Comparison of ENCODE assay signal across 12 mouse cellular contexts in the genomic region with DNA sequence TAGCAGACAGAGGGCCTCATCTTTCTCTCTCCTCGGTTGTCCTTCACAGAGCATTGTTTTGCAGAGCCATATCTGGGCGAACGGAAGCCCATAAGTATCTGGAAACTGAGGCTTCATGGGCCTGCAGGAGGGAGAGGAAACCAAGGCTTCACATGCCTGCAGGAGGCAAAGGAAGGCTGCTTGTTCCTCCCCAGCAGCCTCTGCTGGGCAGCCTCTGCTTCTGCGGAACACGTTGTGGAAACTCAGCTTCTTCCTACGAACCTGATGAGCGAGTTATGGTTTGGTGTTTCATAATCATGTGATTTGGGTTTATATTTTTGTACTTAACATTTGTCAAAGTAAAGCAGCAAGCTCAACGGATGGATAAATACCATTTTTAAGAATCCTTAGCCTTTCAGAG.
A peak's percentile ranks its signal among the peaks of the same experiment; 100 is the strongest.
DNase-seq lines count a peak whose midpoint lies in the region; ATAC-seq and TF ChIP-seq lines count a peak whose summit lies in the region.
"Had no signal": no experiment of that assay in that cellular context is flagged by ENCODE, and none has a peak within 500 bp of the region (broad histone marks: within the 10 kb centered on the region; RNA-seq: fewer than 3 reads in every experiment).

No protein-coding gene starts in this region.

- no peaks in the 10 kb centered on the region for H3K36me3 ChIP-seq in lung, embryonic 14.5 days (ENCODE audit: insufficient read depth)
- H3K36me3 ChIP-seq: heart, embryonic 12.5 days had no signal

- H3K4me3 ChIP-seq in lung, embryonic 14.5 days (ENCODE audit: low read depth, low read length), result no peak overlapping the region
- H3K4me3 ChIP-seq: heart, embryonic 12.5 days had no signal

- no peak for DNase-seq in frontal cortex, postnatal 25 days (ENCODE audit: low spot score in 2 of 2)
- peak; percentile 9 to 19 for DNase-seq in layer of hippocampus, adult 18-20 months (ENCODE audit: low spot score in 2 of 2)
- no peak for DNase-seq in layer of hippocampus, postnatal 10 days (ENCODE audit: low spot score in 2 of 2)
- peak; percentile 31 for DNase-seq in lung, embryonic 14.5 days
- DNase-seq in lung, postnatal 10 days, result no peak
- no peak for DNase-seq in gastrocnemius, adult 8-10 months (ENCODE audit: low spot score in 2 of 2)
- DNase-seq: cerebellum, adult 9-10 months; heart, postnatal 4 days; spleen, adult 18-20 months had no signal

- no peak overlapping the region for H3K9ac ChIP-seq in lung, embryonic 14.5 days
- H3K9ac ChIP-seq: heart, embryonic 12.5 days had no signal

- TF ChIP-seq CTCF in lung, embryonic 14.5 days (IDR thresholded peaks at IDR 0.05; ENCODE audit: low read depth), result 0 out of 2 replicates have a peak, but pooled peaks have one; percentile 21

- H3K27me3 ChIP-seq in lung, embryonic 14.5 days (ENCODE audit: insufficient read depth, low read length), result no peaks in the 10 kb centered on the region
- H3K27me3 ChIP-seq: heart, embryonic 12.5 days had no signal

- no peak overlapping the region for H3K27ac ChIP-seq in lung, embryonic 14.5 days (ENCODE audit: low read depth)

- peaks cover 5% of the 10 kb centered on the region; the same call in 1 of the 2 replicates for H3K4me1 ChIP-seq in lung, embryonic 14.5 days (ENCODE audit: insufficient read depth)

- no peaks in the 10 kb centered on the region for H3K9me3 ChIP-seq in lung, embryonic 14.5 days (ENCODE audit: low read depth, low read length)
- H3K9me3 ChIP-seq: heart, embryonic 12.5 days had no signal

- peak; percentile 88 for ATAC-seq in frontal cortex, adult (ENCODE audit: low TSS enrichment)
- no peak for ATAC-seq in lung, embryonic 14.5 days (ENCODE audit: insufficient read depth)
- ATAC-seq in megakaryocyte progenitor cell, adult 5-6 weeks (replicated peaks; ENCODE audit: poor library complexity), result 0 out of 2 replicates have a peak, but pooled peaks have one; percentile 29

- H3K4me2 ChIP-seq in lung, embryonic 14.5 days, result no peak overlapping the region
- H3K4me2 ChIP-seq: heart, embryonic 12.5 days had no signal

- WGBS in lung, embryonic 14.5 days, result 54% methylated on average over 8 of the region's 8 CpGs

Comparison
In these comparisons a context has a peak if more than half of its experiments do, and no peak if none do; other contexts are left out.
1. DNase-seq: peak in layer of hippocampus, adult 18-20 months (2 of 2) and lung, embryonic 14.5 days (single experiment); none in frontal cortex, postnatal 25 days (0 of 2), layer of hippocampus, postnatal 10 days (0 of 2), lung, postnatal 10 days (single experiment) and gastrocnemius, adult 8-10 months (0 of 2).